Mouse (Mus musculus) cerebellum, adult 2 months (tissue): ENCODE measurements at regions not wholly inside any gene's neighbourhood (a gene's known extent, or its start where the extent isn't known, plus 50 kb on each side); places are given as distances from the start of the nearest gene placed in this dataset.

ENCODE experiments used
- CTCF ChIP-seq: fragments of 200-500 bp; IDR thresholded peaks from 2 replicates; pipeline ENCODE4 v1.5.1; 2011; ENCODE audit warnings: low read depth, mild to moderate bottlenecking, control low read depth, low read length, moderate library complexity, borderline replicate concordance; ENCODE audit not compliant: insufficient read depth
- POLR2A ChIP-seq: fragments of 200-500 bp; IDR thresholded peaks from 2 replicates; pipeline ENCODE4 v1.6.1; 2011; ENCODE audit warnings: low read length, control low read depth, borderline replicate concordance; ENCODE audit not compliant: insufficient read depth

DNA sequence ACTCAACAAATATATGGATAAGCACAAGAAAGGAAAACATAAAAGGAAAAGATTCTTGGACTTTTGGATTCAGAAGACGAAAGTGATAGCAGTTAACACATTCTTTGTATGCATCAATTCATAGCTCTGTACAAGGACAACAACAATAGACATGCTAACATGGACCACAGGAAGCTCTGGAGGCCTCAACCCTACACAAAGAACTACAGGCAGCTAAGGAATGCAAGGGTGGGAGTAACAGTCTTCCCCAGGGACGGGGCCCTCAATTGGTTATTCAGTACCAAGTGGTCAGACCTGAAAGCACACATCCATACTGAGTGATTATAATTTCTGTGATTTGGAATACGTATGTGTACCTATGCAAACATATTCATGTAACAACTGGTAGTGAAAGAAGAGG lies 75.8 kb upstream of the Fst start:
- TF ChIP-seq CTCF = no peak
- no peak for TF ChIP-seq POLR2A
